Mouse (Mus musculus) megakaryocyte, embryonic 14.5 days (primary cell): ENCODE results near the gene Kyat3.

ENCODE experiments used
- FLI1 ChIP-seq: IDR thresholded peaks from 2 replicates; pipeline ENCODE4 v1.6.1; 2012; ENCODE audit warnings: low read length, inconsistent platforms, mixed read lengths
- GATA1 ChIP-seq: IDR thresholded peaks from 3 replicates; pipeline ENCODE4 v1.6.1; 2012; ENCODE audit warnings: mixed read lengths, low read length, inconsistent platforms, borderline replicate concordance

- TF ChIP-seq GATA1 = no peak
- no peak for TF ChIP-seq FLI1
These were observed 12.9 kb upstream of the Kyat3 start for GRCm38 (mm10) chr3:142687939-142688338.
